Mouse (Mus musculus): ENCODE results near the gene Nfu1.
A peak's percentile ranks its signal among the peaks of the same experiment; 100 is the strongest.
"Not testable (repeated sequence)": the region's sequence is repeated elsewhere in the genome, so short reads cannot be mapped to it uniquely, and the experiment has no call there.

Gene Nfu1

DNA sequence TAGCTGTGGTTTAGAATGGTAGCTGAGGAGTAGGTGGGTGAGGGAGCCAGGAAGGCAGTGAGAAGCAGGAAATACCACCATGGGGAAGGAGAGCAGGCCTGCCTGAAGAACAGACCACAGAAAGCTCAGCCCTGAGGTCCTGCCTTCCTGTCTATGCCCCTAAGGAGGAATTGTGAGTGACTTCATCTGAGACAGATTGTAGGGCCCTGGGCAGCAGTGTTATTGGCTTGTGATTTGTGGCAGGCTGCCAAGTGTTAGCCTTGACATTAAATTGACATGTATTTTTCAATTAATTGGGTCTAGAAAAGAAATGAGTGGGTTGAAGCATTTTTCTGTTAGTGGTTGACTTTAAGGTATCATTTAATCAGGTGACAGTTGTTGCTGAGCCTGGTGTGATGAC is 19.8 kb downstream of the Nfu1 start:
- DNase-seq = no peak

DNA sequence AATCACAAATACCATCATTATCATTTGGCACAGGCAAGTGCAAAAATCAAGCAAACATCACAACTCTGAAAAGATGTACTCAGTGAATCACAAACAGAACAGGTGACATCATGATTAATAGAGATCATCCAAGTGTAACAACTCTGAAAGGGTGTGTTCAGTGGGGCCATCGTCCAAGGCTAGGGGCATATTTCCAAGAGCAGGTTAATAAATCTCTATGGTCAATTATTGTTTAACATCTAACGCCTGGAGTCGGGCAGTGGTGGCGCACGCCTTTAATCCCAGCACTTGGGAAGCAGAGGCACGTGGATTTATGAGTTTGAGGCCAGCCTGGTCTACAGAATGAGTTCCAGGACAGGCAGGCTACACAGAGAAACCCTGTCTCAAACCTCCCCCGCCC is 22.3 kb downstream of the Nfu1 start:
- DNase-seq = peak; percentile 8 to 40

- no peak for DNase-seq
Measured at GRCm38 (mm10) chr6:87032401-87032800, 23.4 kb downstream of the Nfu1 start.

GRCm38 (mm10) chr6:87034395-87034794 is 25.4 kb downstream of the Nfu1 start:
- no peak for DNase-seq

- DNase-seq = no peak
Measured at GRCm38 (mm10) chr6:87037826-87038620, 29.0 kb downstream of the Nfu1 start.

- no peak for DNase-seq
Measured at GRCm38 (mm10) chr6:87039161-87039560, 30.1 kb downstream of the Nfu1 start.

- no peak for DNase-seq
Measured at GRCm38 (mm10) chr6:87040971-87041370, 31.9 kb downstream of the Nfu1 start.

DNA sequence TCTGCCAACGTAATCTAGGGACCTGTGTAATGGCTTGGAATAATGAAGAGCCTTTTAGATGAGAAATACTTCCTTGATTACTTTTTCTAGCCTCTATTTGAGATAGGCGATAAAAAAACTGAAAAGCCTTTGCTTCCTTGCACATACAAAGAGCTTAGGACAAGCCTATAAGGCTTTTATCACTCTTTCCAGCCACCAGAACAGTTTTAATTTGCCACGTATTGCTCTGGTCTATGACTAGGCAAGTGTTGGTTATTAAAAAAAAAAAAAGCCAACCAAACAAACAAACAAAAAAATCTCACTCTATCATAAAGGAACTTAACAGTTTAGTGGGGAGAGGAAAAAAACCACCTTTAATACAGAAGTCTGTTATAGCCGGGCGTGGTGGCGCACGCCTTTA is 32.4 kb downstream of the Nfu1 start:
- no peak for DNase-seq

DNA sequence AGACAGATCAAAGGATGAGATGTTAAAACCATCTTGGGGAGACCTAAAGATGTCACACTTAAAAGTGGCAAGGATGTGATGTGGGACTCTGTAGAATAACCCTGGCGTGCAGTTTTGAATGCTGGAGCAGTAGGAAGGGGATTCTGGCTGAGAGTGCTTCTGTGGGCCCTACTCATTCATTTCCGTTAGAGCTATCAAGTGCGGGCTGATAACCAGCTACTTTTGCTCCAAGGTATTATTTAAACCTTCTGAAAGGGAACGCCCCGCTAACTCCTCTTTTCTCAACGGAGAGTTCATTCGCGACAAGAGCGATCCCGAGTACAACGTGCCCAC is 32.9 kb downstream of the Nfu1 start:
- DNase-seq = no peak

DNA sequence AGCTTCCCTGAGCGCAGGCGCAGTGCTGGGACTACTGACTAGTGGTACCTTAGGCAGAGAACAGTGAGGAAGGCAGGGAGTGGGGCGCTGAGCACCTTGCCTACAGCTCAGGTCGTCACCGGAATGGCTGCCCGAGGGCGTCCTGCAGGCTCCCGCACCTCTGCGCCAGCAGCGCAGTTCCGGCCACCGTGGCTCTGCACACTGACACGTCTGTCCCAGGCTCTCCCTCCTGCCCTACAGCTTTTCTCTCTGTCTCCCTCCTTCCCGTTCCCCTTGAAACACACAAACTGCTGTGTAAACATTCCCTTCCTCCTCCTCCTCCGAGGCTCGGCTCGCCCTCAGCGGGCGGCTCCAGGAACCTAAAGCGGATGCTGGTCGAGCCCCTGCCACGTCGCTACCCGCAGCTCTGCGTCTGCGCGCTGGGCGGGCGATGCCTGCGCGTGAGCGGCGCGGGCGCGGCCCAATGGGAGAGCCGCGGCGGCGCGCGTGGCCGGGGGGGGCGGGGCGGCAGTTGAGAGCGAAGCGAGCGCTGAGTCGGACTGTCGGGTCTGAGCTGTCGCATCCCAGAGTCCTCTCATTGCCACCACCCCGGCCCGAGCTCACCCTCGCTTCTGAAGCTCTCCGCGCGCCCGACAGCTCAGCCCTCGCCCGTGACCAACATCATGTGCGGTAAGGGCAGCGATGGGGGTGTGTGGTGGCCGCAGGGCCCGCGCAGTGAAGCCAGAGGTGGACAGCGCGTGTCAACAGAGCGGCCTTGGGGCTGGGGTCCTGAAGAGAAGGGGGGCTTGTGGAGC is 33.5 kb downstream of the Nfu1 start, which contains the start of gene Gfpt1:
Gene Gfpt1, plus strand, starts transcription at position 510 of the 794 bp plus-strand sequence.
- DNase-seq = peak; percentile 97 to 98

DNA sequence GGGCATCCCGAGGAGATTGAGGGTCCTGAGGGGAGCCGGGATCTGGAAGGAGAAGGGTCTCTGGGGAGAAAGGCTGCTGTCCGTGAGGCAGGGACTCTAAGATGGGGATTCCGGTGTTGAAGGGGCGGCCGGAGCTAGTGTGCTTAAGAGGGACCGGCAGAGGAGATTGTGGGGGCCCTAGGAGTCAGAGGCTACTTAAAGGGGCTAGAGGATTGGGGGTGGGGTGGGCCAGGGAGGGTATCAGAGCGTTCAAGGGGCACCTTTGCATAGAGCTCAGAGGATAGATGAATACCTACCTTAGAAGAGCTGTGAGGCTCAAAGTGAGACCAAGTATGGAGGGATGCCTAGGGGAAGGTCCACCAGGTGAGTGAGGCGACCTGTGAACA is 34.1 kb downstream of the Nfu1 start:
- DNase-seq = no peak

DNA sequence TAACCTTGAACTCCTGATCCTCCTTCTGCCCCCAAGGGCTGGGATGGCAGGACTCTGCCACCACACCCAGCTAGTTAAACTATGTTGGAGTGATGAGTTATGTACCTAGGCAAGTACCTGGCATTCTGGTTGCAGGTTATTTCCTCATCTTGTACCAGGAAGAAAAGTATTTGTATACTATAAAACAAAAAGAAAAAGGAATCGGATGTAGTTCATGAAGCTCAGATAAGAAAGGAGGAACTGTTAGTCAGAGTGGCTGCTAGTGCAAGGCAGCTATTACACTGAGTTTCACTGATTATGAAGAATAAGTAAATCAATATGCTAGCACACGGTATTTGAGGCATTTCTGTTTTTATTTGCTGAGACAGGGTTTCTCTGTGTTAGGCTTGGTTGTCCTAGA is 35.9 kb downstream of the Nfu1 start:
- DNase-seq = no peak

DNA sequence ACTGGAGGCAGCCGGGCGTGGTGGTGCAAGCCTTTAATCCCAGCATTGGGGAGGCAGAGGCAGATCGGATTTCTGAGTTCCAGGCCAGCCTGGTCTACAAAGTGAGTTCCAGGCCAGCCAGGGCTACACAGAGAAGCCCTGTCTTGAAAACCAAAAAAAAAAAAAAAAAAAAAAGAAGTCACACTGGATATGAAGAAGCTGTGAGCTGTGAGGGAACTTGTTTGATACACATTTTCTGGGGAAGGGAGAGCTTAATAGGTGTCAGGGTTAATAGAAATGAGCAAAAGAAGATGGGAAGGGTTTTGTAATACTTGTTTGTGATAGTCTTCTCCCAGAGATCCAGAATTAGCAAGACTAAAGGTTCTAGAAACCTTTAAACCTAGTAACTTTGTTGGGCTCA is 36.5 kb downstream of the Nfu1 start:
- no peak for DNase-seq

DNA sequence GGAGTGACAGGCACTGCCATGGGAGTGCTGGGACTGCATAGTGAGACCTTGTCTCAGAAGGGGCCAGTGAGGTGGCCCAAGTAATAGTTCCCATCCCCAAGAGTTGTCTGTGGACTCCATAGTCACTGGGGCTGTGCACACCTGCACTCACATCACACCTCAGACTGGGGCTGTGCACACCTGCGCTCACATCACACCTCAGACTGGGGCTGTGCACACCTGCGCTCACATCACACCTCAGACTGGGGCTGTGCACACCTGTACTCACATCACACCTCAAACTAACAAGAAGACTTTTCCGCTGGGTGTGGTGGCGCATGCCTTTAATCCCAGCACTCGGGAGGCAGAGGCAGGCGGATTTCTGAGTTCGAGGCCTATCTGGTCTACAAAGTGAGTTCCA is 39.7 kb downstream of the Nfu1 start:
- not testable (repeated sequence) for DNase-seq

DNA sequence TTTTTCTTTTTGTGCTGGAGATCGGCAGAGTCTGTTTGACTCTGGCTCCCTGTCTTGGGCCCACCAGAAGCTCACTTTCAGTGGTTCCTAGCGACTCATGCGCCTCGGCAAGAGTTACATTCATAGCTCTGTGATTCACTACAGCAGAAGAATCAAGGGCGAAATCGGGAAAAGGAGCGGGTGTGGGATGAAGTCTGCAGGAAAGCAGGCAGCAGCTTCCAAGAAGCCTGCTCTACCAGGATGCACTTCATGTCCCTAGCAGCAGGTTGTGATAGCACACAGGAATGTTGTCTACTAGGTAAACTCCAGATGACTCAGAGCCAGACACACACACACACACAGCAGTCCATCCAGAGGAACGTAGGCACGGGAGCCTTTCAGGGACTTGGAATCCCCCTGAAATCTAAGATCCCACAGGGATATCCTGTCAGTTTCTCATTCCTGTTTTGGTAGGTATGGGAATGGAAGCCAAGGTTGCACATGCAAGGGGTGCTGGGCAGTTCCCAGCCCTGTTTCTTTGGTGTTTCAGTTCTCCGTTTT is 42.9 kb downstream of the Nfu1 start:
- no peak for DNase-seq

DNA sequence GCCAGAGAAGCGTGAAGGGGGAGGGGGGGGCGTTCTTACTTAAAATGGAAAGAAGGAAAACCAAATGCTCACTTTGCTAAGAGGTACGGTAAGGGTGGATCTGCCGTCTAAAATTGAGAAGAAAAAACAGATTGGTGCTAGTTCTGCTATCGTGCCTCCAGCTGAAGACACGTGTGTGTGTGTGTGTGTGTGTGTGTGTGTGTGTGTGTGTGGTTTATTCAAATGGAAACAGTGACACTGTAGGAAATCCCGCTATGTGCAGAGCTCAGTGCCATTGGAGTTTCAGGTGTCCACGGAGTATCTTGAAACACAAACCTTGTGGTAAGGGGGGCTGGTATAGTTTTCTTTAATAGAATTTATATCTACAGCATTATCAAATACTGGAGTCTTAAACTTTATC is 45.2 kb downstream of the Nfu1 start:
- DNase-seq = no peak

GRCm38 (mm10) chr6:87059754-87060153 is 50.7 kb downstream of the Nfu1 start:
- no peak for DNase-seq

DNA sequence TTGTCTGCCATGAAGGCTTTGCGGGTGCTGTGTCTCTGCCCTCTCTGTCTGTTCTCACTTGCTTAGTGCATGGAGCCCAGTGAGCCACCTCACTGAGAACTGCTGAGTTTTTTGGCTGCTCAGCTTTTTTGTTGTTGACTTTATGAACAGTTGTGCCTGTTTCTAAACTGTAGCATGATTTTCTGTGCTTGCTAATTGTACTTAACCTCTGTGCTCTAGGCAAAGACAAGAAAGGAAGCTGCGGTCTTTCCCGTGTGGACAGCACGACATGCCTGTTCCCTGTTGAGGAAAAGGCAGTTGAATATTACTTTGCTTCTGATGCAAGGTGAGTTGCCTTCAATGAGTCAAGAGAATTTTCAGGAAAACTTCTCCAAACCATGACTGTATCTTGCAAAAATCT is 54.5 kb downstream of the Nfu1 start:
- no peak for DNase-seq

GRCm38 (mm10) chr6:87068209-87068608 is 59.2 kb downstream of the Nfu1 start:
- no peak for DNase-seq

DNA sequence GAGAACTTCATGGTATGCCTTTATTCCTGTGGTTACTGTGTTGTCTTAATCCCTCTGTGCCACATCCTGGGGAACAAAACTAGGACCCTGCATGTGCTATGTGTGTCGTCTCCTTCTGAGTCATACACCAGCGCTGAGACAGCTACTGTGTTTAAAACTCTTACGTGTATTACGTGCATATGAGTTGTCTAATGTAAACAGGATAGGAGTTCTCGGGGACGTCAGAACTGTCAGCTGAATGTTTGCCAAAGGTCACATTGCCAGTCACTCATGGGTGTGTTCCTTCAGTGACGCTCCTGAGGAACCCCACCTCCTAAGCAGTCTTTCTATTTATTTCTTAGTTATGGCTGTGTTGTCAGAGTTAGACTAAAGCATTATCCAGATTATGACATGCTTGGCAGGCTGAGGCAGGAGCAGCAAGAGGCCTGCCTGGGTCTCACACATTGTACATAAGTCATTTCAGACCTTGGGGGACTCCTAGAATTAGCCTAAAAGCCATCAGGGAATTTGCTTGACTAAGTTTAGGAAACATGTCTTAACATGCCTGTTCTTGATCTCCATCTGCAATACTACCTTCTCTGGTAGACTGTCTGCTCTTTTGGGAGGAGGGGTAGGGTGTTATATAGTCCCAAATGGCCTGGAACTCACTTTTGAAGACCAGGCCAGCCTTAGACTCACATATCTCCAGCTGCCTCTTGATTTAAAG is 60.3 kb downstream of the Nfu1 start:
- DNase-seq = no peak

DNA sequence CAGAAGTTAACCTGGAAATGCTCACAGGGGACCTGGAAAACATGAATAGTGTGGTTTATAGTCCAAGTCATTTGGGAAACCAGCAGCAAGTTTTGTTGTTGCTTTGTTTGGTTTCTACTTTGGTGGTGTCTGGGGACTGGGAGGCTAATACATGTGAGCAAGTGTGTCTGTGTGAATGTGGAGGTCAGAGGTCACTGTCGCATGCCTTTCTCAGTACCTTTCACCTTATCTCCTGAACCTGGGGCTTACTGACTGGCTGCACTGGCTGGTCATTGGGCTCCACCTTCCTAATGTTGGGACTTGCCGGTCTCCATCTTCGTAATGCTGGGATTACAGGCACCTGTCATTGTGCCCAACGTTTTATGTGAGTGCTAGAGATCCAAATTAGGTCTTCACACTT is 61.6 kb downstream of the Nfu1 start:
- DNase-seq = no peak

- DNase-seq = no peak
Measured at GRCm38 (mm10) chr6:87072759-87073158, 63.7 kb downstream of the Nfu1 start.

DNA sequence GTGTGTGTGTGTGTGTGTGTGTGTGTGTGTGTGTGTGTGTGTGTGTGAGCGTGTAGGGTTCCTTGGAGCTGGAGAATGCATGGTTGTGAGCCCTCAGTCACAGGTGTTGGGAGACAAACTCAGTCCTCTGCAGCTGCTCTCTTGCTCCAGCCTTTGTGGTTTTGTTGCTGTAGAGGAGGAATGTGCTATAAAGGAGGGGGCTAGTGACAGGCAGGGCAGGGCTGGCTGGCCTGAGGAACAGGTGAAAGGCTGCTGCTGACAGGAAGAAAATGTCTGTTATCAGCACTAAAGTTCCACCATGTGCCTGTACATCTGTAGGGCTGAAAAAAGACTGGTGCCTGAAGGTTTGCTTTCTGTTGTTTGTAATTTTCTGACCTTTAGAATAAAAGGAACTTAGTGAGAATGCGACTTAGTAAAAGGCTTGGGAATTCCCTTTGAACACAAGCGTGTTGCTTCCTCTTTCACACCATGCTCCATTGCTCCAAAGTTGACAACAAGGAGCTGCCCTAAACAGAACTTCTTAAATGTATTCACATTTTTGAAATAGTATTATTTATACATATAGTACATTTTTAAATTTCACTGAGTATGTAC is 66.2 kb downstream of the Nfu1 start:
- DNase-seq = no peak

Measured in kidney, postnatal 4 days (tissue).